Mouse (Mus musculus) hindlimb bud, embryonic 11.5 days (tissue): ENCODE results near the gene Anxa6.

ENCODE experiments used
- DNase-seq: peaks from one replicate; pipeline ENCODE4 v3.0.0-alpha.2; 2012; ENCODE audit warnings: low read depth, low spot score; ENCODE audit errors: extremely low spot score

The Anxa6 gene

DNA sequence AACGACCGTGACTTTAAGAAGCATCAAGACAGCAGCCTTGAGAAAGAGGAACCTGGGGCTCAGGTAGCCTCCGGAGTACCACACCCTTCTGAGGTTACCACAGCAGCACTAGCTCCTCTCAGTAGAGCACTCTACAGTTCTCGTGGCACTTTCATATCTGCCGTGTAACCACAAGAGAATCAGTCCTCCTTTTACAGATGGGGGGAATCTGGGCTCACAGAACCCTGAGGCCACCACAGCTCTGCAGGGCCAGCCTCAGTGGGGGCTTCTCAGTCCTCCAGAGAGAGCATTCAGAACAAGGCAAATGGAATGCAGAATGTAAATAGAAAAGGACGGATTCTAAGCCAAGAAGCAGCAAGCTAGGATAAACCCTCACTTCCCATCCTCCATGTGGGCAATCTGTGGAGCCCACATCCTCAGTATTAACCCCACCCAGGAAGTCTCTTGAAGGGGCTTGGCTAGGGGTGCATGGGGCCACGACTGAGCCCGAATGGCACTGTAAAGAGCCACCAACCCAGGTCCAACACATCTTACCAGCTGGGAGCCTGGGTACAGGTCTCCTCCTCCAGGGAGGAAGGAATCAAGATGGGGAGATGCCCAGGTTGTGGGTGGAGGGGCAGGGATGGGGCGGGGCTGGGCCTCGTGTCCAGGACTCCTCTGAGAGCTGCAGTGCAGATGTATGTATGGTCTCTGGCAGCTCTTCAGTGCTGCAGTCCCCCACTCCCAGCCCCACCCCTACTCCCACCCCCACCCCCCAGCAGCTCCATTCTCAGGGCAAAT, 1.8 kb downstream of the Anxa6 start:
- no peak for DNase-seq

DNA sequence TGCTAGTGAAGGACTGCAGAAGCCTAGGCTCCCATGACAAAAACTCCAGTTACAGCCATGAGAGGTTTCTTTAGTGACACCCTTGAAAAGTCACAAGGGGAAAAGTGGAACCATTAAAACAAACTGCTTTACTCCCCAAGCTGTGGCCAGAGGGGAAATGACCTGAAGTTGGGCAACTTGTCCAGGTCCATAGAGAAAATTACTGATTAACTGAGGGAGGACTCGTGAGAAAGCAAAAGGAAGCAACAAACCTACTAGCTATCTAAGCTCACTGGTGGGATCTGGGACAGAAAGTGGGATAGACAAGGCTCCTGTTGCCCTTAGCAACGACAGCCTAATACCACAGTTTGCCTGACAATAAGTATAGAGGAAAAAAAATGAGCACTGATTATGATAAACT, 4.7 kb downstream of the Anxa6 start:
- no peak for DNase-seq

DNA sequence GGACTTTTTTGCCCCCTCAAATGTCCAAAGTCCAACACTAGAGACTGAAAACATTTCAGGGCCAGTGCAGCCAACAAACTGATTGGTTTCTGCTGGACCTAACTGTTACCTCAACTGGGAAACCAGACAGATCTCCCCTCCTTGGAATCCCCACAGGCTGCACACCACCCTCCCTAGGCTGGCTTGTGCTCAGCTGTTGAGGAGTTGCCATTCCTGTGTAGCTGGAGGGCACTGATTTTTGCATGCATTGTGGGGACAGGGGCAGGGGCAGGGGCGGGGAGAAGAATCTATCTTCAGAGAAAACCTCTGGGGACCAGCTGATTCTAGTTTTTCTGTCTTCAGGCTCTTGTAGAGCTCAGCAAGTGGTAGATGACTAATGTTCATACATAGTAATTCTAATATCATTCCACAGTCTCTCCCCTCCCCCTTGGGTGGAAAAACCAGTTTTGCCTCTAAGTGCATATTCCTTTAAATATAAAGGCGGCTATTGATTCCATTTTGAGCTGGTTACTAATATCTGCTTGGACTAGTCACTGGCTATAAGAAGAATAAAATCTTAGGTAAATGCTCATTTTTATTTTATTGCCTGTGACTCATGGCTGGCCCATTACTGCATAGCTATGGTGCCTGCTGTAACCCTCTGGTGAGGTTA, 5.9 kb downstream of the Anxa6 start:
- DNase-seq, result no peak

DNA sequence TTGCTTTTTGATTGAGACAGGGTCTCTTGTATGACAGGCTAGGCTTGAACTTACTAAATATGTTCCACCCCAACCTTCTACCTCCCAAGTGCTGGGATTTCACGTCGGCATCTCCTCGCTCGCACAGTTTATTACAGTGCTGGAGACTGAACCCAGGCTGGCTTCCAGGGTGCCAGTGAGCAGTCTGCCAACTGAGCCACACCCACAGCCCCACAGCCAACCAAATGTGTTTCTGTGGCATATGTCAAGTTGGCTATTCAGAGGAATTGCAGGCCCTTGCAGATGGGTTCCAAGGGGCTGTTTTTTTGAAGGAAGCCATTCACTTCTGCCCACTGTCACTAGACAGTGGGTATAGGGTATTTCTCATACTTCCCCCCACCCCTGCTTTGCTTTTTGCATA, 7.3 kb downstream of the Anxa6 start:
- no peak for DNase-seq

DNA sequence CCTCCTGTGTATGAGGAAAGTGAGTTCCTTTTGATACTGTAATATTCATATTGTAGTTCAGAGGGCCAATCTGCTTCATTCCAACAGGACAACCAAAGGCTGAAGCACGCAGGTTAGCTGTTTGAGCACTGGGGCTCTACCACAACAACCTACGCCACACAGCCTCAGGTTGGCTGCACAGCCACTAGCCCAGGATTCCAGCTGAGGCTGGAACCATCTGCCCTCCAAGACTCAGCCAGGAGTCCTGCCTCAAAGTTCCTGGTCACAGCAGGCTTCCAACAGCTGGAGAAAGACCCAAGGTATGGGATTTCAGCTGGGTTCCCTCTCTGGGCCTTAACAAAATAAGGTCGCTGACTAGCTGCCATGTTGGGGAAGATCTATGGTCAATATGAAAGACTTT, 9.7 kb downstream of the Anxa6 start:
- no peak for DNase-seq

DNA sequence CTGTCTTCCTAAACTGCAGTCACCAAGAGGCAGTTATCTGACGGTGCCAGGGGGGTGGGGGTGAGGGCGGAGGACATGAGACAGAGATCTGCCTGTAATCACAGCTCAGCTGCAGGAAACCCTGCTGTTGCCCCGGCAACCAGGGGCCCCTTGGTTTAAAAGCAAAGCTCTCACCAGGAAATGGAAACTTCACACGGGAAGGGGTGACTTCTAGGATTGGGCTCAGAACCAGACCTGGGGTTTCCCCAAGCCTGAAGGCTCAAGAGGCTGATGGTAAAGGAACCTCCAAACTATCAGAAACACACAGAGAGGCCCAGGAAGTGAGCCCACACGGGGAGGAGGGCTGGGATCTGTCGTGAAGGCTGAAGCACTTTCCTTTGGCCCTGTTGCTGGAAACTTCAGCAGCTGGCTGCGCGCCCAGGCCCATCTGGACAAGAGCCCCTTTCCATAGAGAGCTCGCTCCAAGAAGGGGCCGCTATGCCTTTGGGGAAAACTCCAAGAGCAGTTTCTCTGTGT, 10.1 kb downstream of the Anxa6 start:
- DNase-seq, result peak; percentile 44

DNA sequence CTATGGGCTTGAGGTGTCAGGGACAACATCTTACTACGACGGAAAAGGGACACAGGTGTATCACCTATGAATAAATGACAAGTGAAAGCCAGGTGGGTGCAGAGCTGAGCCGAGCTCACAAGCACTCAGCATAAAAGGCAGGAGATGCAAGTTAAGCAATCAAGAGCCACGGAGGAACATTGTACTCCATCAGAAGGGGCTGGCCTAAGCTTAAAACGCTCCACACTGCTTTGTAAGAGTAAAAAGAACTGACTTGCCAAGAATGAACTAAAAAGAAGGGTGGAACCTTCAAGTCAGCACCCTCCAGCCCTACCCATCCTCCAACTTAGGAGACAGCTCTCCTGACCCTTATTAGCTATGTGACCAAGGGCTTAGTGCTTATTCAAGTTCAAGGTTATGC, 10.7 kb downstream of the Anxa6 start:
- no peak for DNase-seq

DNA sequence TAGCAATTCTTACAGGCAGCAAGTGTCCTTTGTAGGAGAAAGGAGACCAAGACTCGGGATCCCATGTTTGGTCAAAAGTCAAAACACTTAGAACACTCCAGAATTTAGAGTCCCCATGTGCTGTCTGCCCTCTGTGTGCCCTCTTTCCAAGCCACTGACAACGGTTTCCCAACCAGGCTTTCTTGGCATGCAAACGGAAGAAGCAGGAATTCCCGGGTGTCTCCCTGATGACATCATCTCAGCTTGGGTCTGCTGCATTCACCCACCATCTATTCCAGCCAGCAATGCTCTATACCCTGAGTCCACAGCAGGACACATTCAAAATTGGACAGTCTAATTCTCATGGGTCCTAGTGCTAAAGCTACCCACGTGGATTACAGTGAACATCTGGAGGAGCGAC, 11.4 kb downstream of the Anxa6 start:
- no peak for DNase-seq

DNA sequence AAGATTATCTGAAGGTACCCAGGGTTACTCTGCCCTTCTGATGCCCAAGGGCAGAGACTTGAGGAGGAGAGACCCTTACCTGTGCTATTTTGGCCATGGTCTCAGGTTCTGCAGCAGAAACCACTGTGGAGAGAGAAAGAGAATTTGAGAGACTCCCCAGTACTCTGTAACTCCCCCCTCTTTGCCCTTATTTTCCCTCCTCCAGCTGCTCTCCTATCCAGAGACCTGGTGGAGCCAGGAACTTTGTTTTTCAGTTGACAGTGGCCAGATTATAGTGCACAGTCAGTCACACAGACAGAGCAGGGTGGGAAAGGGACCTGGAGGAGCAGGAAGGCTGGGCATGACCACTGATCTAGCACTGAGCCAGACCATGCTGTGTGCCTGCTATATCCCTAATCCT, 11.8 kb downstream of the Anxa6 start:
- DNase-seq, result no peak

DNA sequence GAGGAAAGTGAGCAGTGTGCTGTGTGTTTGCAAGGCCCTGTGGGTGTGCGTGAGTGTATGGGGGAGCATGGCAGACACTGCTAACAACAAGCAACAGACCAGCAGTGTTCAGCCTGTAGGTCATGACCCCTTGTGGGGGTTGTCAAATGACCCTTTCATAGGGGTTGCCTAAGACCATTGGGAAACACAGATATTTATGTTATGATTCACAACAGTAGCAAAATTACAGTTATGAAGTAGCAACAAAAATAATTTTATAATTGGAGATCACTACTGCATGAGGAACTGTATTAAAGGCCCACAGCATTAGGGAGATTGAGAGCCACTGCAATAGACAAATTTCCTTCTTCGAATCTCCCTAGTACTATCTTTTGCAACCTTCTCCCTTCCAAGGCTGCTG, 13.5 kb downstream of the Anxa6 start:
- no peak for DNase-seq

DNA sequence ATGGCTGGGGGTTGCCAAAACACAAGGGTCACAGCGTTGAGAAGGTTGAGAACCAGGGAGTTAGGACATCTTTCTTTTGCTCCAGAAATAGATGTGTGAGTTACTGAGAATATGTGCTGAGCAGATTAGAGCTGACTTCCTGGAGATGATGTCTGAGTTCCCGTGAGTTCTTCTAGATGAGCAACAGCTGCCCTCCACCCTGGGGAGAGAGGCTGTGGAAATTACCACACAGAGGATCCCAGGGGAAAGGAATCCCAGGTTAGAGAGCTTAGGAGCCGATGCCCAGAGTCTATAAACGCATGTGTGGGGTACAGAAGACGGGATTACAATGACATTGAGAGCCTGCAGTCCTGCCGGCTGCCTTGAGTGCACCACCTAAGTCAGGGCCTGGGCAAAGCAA, 15.2 kb downstream of the Anxa6 start:
- DNase-seq, result no peak

DNA sequence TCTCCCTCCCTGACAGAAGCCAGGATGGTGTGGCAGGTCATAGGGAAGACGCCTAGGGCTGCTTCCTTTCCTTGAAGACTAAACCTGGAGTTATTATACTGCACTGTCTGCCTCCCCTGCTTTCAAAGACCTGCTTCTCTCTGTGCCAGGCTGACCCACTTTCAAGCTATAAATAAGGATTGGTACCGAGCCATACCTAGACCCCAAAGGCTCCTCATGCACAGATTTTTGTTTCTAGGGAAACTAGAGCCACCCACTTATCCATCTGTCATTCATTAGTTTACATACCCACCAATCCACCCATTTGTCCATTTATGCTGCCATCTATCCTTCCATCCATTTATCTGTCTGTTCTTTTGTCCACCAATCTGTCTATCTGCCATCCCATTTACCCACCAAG, 16.0 kb downstream of the Anxa6 start:
- no peak for DNase-seq

DNA sequence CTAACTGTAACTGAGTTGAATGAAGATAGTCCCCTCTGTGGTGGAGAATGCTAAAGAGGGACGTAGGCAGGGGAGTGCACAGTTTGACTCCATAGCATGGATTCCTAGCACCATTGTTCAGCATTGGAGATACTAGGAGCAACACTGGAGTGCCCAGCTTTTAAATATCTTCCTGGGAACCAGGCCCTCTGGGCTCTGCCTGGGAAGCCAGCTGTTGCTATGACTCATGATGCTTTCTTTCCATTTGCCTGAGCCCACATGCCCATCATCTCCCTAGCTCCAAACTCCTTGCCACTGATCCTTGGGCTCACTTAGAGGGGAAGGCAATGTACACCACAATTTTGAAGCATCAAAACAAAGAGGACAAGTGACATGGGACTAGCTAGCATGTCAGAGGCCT, 16.5 kb downstream of the Anxa6 start:
- no peak for DNase-seq

DNA sequence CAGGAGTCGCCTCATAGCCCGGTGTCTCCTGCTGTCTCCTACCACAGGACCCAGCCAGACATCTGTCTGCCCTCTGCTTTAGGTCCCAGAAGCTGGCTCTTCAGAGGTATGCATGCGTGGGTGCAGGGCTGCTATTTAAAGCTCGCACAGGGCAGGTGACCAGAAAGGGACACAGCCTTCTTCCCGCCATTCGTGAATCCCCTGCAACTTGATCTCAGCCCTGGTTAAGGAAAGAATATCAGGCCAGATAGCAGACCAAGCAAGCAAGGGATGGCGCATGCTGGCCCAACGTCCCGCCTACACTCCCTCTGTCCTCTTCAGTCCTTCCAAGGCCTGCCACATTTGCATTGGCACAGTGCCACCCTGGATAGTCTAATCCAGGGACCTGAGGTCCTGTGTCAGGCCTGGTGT, 17.4 kb downstream of the Anxa6 start:
- no peak for DNase-seq

DNA sequence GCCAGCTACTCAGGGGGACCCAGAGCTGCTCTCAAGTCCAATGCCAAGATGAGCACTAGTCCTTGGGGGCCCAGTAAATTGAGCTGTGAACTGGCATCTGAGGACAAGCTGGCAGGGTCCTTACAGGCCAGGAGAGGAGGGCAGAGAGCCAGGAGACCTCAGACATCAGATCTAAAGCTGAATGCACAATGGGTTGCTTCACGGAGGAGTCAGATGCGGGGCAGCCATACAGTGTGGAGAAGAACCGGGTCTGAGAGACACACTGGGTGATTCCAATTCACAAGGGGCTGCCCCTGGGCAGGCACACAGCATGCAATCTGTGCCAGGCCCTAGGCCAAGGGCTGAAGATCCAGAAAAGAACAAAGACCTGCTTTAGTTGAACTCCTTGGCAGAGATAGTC, 18.0 kb downstream of the Anxa6 start:
- DNase-seq, result no peak

DNA sequence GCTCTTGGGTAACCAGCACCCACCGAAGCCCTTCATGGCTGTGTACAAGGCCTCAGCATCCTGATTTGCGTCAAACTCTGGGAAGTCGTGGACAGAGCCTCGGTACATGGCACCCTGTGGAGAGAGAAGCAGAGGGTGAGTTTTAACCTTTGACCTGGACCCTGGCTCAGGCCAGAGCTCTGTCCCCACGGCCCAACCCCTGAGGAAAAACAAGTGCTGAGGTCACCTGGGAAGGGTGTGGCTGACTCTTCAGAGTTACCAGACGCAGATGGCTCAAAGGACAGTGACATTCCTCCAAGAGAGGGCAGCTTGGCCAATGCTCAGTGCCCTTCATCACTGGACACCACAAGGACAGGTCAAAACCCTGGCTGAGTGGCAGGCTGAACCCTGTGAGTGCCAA, 19.4 kb downstream of the Anxa6 start:
- DNase-seq, result no peak

DNA sequence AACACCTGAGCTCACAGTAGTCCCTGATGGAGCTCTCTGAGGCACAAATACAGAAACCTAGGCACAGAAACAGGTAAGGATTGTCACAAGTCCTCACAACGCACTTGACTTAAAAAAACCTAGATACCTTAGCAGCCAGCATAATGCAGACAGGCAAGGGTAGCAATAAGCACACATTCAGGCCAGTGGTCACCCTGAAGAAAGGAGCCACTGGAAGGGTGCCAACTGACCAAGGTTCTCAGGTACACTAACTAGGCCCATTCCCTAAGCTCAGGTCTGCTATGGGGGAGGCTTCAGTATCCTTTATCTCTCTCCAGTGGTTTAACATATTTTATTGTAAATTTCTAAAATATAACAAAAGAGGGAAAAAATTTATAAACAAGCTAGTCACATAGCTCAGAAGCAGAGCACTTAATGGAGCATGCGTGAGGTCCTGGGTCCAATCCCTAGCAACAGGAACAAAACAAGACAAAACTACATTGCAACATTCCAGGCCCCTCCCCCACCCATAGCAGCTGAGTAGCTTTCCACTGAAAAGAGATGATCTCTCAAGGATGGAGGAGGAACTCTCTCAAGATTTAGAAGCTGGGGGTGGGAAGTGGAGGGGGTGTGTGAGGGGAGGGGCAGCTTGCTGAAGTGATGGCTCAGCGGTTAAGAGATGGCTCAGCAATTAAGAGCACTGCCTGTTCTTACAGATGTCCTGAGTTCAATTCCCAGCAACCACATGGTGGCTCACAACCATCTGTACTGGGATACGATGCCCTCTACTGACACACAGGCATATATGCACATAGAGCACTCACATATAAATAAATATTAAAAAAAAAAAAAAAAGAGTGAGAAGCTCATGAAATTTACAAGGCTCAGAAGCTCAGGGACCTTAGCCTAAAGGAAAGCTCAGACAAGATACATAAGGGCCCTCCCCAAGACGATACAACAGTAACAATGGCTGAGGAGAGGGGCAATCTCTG, 20.4 kb downstream of the Anxa6 start:
- no peak for DNase-seq

DNA sequence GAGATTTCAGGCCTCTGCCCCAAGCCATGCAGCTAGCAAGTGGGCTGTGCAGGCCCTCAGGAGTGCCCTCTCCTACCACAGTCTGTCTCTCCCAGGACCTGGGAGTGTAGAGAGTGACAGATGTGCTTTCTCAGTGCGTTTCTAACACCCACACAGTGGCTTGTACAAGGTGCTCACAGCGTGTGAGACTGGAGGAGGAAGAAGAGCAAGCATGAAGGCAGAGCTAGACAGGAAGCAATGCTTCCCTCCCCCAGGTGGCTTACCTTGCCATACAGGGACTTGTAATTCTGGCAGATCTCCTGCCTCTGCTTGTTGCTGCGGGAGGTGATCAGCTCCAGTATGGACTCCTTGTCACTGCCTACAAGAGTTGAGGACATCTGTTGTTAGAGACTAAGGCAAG, 21.8 kb downstream of the Anxa6 start:
- DNase-seq, result no peak

DNA sequence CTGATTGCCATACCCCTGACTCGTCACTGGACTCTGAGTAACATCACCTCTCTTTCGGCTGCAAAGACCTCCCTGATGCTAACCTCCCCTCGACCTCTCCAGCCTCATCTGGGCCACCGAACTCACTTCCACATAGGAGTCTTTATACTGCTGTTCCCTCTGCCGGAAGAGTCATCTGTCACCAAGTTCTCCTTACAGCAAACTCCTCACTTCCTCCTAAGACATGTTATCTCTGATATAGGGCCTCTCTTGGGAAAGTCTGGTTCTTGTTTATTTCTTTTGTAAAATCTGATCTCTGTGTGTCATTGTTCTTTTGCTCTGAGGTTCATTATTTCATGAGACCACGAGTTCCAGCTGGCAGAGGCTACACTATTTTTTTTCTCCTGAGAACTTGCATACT, 25.0 kb downstream of the Anxa6 start:
- no peak for DNase-seq

DNA sequence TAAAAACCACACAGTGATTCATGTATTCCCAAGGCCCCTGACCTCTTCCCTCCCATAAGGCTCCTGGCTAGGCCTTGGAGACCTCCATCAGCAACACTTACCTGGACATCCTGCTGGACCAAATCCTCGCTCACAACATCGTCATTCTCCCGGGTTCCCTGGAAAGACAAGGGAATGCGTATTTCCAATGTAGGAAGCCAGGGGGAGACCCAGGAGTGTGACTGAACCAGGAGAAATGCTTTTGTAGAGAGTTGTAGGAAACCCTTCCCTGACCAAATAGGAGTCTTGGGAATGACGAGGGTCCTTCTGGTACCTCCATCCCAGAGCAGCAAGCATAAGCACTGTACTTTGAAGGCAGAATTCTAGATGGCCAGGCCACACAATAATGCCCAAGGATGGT, 27.6 kb downstream of the Anxa6 start:
- no peak for DNase-seq

DNA sequence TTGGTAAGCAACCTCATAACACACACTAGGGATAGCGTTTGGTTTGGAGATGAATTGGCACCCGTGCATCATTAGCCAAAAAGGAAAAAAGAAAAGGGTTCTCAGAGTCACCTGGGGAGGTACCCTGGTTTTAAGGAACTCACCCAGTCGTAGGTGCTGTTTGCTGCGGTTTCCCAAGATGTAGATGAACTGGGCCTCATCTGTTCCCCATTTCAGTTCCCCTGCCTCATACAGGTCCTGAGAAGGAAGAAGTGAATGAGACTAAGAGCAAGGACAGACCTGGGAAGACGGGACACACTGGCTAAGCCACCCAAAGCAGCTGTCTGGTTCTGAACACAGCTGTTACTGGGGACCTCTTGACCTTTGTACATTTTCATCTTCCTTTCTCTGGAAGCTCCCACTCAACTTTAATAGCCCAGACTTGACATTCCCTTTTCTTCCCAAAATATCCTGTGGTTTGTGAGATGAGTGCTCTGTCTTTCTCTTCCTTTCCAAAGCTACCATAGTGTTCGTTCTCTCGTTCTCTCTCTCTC, 28.2 kb downstream of the Anxa6 start:
- no peak for DNase-seq
